Mouse (Mus musculus) ES-Bruce4 (cell line): ENCODE data around the gene Kmt5b.

Experiments used
- CTCF ChIP-seq: IDR thresholded peaks from one replicate; pipeline ENCODE4 v1.8.1; 2011; ENCODE audit warnings: low read depth, low read length
- EP300 ChIP-seq: IDR thresholded peaks from 2 replicates; pipeline ENCODE4 v1.6.1; 2011; ENCODE audit warnings: low read depth, low read length; ENCODE audit not compliant: insufficient read depth
- POLR2A ChIP-seq: IDR thresholded peaks from one replicate; pipeline ENCODE4 v1.8.1; 2011; ENCODE audit warnings: low read length; ENCODE audit not compliant: insufficient read depth

- TF ChIP-seq CTCF (no peak), POLR2A (no peak), EP300 (no peak)
Observed at GRCm38 (mm10) chr19:3840685-3841084, 73.5 kb downstream of the Kmt5b start.
